Mouse (Mus musculus) lung, adult 2 months (tissue): ENCODE data around the gene Ammecr1.

Experiments used
- CTCF ChIP-seq: fragments of 200-500 bp; IDR thresholded peaks from 2 replicates; pipeline ENCODE4 v1.5.1; 2011; ENCODE audit warnings: mild to moderate bottlenecking, low read length, control low read depth; ENCODE audit not compliant: insufficient read depth
- POLR2A ChIP-seq: fragments of 200-500 bp; IDR thresholded peaks from 2 replicates; pipeline ENCODE4 v1.6.1; 2011; ENCODE audit warnings: low read depth, mild to moderate bottlenecking, control low read depth, low read length, borderline replicate concordance; ENCODE audit errors: extremely low read depth

- no peak for TF ChIP-seq POLR2A
- no peak for TF ChIP-seq CTCF
Measured at GRCm38 (mm10) chrX:142959674-142960307, 6.7 kb downstream of the Ammecr1 start.
